Mouse (Mus musculus): Measurements from ENCODE around the gene Nktr.
A peak's percentile ranks its signal among the peaks of the same experiment; 100 is the strongest.

The Nktr gene

DNA sequence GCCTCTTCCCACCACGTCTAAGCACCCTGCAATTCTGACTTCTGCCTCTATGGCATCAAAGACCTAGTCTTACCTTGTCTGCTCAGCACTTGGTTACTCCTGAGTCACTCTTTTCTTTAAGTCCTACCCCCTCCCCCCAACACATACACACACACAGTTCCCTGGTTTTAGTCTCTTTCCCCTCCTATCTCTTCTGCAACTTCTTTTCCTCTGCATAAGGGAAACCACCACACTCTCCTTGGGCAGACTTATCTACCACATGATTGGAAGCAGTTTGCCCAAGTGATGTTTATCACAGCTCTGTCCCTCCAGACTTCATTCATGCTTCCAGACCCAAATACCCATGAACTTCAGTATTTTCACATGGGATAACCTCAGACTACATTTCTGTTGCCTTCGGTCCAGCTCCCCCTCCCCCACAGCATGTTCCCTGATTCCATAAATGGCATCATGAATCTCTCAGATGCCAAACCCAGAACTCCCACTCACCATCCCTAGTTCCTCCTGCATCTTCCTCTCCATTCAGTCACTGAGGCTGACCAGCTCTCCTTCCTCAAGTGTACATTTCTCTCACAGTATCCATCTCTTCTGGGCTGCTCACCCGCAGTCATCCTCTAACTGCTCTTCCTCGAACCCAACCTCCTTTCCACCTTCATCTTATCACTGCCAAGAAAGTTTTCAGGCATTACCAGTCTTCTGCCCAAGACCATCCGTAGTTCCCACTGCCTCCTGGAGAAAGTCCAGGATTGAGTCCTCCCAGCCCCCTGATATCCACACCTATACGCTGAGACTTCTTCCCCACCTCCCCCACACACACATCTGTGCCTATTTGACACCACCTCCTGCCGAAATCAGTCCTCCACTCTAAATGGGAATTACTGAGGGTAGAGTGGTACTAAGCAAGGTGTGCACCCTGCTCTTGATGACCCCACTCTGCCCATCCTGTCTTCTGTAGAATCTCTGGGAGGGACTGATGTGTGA is 10.2 kb upstream of the Nktr start:
- DNase-seq (ENCODE audit: low spot score): no peak

DNA sequence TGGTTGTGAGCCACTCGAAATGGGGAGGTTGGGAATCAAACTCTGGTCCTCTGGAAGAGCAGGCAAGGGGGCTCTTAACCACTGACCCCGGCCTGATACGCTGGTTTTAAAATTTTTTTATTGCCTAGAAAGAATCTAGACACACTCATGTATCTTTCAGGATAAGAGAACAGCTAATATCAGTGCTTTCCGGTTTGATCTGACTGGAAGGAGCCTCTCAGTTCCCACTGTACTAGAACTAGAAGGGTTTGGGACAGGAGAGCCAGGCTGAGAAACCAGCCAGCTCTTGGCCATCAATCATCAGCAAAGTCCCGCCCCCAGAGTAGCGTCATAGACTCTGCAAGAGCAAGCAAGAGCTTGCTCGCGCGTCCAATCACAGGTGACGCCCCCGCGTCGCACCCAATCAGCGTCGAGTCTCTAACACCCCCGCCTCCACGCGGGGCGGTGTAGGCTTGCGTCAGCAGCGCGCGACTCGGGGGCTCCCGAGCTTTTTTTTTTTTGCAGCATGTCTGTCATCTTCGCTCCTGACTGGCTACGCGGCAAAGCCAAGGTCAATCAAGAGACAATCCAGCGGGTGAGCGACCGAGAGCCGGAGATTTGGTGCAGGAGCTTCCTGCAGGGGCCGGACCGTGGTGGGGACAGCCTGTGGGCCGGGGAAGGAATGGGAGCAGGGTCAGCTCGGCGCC is 8.9 kb upstream of the Nktr start, which contains the start of gene Ss18l2:
TSS of gene Ss18l2 (plus strand) at position 432 of the 686 bp plus-strand sequence.
- DNase-seq (ENCODE audit: low spot score): peak; percentile 94

DNA sequence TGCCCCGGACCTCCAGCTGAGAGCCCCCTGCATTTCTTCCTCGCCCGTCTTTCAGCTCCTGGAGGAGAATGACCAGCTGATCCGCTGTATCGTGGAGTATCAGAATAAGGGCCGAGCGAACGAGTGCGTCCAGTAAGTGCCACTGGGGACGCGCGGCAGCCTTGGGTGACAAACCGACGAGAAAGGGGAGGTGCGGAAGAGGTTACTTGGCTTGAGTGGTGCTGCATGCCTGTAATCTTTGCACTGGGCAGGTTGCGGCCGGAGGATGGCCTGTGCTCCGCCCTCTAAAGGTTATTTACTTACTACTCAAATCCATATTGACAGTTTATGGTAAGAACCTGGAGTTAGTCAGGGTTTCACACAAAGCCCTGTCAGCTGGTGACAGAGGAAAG is 8.4 kb upstream of the Nktr start:
- DNase-seq (ENCODE audit: low spot score): no peak

DNA sequence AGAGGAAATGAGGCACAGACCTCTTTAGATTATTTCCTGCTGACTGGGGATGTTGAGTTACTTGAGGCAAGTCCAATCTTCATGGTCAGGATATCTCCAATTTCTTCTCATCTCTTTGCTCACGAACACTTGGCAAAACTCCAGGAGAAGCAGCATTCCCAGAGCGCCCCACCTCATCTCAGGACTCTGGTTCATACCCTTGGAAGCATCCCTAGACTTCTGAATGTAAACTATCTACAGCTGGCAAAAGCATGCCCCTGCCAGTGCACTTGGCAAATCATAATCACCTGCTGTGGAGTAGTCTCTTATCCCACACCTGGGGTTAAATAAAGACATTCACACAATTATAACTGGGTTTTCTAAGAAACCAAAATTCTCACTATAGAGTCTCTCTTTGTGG is 1.9 kb upstream of the Nktr start:
- no peak for DNase-seq (ENCODE audit: low spot score)

DNA sequence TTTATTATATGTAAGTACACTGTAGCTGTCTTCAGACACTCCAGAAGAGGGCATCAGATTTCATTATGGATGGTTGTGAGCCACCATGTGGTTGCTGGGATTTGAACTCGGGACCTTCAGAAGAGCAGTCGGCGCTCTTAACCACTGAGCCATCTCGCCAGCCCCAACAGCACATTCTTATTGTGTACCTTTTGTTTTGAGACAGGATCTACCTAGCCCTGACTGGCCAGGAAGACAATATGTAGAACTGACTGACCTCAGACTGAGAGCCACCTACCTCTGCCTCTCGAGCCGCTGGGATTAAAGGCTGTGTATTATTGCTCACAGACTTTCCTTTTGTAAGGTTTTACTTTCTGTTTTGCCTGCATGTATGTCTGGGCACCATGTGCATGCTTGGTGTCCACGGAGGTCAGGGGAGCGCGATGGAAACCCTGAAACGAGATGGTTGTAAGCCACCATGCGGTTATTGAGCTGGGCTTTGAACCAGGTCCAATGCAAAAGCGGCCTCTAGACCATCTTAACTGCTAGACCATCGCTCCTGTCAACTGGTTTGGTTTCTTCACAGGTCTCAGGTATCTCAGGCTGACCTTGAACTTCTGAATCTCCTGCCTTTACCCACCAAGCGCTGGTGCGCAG is 781 bp upstream of the Nktr start:
- no peak for DNase-seq (ENCODE audit: low spot score)

DNA sequence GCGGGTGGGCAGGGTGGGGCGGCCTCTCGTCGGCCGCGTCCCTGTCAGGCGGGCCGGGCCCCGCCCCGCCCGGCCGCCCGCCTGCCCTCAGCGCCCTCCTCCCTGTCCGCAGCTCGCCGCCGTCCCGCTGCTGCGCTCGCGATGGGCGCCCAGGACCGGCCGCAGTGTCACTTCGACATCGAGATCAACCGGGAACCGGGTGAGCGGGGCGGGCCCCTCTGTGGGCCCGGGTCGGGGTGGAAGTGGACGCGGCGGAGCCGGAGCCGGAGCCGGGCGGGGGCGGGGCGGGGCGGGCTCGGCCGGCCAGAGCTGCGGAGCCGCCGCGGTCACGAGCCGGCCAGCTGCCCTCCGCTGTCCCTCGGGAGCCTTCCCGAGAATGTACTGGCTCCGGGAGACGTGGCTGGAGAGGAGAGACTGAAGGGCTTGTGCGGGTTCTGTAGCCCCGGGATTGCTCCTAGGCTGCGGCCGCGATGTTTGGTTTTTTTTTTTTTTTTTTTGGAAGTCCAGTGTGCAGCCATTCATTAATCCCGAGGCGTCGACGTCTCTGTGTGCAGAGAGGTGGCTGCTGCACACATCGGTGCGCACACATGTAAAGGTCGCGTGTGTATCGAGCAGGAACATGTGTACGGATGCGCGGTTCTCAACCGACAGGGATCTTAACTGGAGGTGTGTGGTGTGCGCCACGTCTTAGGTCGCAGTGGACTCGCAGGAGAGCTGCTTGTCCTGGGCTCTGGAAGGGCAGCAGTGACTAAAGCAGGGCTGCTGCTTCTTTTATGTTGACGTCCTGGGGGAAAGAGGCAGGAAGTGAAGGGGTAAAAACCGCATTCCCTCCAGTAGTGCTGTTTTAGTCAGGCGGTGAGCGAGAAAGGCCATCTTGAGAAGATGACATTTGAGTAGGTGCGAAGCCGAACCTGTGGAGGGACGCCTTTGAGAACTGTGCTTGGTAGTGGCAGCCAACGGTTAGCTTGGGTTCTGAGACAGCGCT is 670 bp downstream of the Nktr start:
- DNase-seq (ENCODE audit: low spot score): peak; percentile 54

DNA sequence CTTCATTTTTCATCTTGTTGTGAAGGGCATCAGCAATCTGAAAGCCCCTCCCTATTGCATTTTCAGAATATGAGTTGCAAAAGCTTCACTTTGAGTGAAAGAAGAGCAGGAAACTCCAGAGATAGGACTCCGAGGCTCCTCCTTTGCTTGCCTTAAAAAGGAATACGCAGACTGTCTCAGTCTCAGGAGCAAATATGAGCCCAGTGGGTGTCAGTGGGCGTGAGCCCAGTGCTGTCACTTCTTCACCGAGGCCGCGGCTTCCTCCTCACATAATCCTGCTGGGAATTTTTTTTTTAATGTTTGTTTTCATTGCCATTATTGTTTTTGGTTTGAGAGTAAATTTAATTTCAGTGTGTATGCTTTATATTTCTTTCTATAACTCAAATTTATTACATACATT is 21.5 kb downstream of the Nktr start:
- no peak for DNase-seq (ENCODE audit: low spot score)

DNA sequence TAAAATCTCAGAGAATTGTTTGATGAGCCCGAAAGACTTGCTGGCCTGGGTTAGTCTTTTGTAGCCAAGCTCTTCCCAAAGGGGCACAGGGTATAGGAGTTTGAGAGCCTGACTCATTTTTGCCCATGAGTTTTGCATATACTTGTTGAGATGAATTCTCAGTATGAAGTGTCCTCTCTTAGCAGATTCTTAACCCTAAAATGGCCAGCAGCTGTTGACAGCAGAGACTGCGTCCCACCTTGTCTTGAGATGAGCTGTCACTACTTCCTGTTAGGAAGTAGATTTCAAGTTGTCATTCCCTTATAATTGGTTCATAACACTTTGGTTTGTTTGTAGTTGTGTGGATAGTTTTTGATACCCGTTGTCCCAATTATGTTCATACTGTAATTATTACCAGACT is 22.2 kb downstream of the Nktr start:
- DNase-seq (ENCODE audit: low spot score): no peak

DNA sequence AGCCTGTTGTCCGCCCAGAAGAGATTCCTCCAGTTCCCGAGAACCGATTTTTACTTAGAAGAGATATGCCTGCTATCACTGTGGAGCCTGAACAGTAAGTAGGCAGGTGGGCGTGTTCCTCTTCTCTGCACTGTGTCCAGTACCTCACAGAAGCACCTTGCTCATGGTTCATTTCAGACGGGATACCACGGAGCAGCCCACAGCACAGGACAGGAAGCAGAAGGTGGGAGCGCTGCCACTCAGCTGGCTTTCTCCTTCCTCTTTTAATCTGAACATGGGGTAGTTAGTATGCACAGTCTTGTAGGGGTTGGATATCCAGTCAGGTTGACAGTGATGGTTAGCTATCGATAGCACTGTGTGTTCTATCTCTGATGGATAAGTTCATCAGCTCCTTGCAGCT is 25.1 kb downstream of the Nktr start:
- DNase-seq (ENCODE audit: low spot score): no peak

DNA sequence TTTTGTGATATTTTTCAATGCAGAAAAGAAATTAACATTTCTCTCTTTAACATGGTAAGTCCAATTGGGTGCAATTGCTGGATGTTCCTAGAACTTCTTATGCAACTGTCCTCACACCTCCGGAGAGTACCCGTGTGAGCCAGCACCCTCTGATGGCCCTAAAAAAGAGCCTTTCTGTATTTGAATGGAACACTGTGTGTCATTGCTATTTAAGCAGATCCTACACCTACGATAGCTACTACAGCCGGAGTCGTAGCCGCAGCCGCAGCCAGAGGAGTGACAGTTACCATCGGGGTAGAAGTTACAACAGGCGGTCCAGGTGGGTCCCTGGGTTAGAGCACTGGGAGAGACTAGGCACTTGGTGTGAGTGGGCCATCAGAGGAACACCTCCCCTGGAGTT is 33.8 kb downstream of the Nktr start:
- no peak for DNase-seq (ENCODE audit: low spot score)

DNA sequence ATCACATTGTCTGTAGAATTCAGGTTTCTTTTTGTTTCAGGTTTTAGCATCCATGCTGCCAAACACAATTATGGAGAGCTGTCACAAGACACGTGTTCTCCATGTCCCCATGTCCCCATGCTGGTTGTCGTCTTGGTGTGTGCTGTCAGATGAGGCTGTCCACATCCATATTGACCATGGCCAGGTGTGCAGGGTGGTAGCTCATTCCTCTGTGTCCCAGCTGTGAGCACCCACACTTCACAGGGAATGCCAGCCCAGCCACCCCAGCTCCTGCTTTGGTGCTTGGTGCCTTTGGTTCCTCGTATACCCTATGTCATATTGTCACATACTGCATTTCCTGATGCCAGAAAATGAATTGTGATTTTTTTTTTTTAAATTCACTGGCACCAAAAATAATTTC is 35.7 kb downstream of the Nktr start:
- DNase-seq (ENCODE audit: low spot score): no peak

DNA sequence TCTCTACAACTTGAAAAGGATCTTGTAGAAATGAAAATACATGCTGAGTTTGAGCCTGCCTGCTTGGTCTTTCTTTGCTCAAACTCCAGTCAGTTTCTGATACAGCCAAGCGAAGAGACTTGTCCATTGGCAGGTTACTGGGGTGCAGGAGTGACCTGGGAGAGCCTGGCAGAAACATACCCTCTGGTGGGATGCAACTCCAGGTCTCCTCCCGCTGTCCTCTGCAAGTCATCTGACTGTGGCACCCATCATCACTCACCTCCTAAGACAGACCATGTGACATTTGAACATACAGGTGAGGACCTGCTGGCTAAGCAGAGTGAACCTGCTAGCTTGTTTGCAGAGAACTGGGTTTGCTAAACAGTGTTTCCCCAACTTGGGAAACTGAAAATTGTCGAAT is 37.8 kb downstream of the Nktr start:
- DNase-seq (ENCODE audit: low spot score): no peak

DNA sequence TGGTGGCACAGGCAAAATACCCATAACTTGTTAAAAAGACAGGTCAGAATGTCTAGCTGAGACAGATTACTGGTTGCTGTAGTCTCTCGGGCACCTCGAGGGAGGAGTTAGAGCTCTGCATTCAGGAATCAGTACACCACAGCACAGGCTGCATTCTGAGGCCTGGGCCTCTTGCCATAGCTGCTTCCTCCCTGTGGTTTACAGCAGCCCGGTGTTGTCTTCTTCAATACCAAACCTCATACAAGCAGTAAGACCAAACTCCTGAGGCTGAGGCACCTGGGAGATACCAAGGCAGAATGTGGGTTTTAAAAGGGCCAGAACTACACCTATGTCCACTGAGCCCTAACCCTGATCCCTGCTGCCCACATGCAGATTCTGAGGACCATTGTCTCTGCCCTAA is 38.5 kb downstream of the Nktr start:
- DNase-seq (ENCODE audit: low spot score): no peak

DNA sequence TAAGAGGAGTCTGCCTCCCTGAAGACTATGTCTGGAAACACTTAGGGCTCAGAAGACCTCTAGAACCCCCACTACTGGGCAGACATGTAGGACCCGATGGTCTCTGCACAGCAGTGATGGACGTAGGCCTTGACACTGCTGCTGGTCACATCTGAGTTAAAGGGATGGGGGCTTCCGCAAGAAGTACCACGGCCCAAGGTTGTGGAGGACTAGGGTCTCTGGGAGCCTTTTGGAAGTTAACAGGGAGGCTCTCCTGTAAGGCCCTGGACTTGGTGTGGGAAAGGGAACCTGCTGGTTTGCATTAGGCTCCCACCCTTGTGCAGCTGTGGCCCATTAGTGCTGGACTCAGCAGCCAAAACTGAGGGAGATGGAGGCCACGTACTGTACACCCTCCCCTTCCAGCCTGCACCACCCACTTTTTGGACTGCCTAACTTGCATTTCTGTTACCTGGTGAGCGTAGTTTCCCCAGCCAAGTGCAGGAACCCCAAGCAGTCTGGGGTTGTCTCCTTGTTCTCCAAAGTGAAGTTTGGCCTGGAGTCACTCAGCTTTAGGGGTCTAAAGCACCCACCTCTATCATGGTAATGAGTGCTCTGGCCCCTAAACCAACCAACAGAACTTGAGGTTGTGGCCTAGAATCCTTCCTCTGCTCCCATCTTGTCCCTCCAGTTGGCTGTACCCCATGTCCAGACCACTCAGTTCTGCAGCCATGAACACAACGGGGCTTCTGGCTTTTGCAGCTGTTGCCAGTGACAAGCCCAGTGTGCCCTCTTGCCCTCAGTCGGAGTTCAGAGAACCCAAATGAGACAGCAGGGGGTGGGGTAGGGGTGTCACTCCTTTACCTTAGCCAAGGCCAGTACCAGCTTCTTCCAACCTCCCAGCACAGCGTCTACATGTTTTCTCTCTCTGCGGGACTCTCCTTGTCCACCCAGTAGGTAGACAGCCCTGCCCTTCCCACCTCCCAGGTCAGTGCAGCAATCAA is 39.2 kb downstream of the Nktr start:
- DNase-seq (ENCODE audit: low spot score): no peak

DNA sequence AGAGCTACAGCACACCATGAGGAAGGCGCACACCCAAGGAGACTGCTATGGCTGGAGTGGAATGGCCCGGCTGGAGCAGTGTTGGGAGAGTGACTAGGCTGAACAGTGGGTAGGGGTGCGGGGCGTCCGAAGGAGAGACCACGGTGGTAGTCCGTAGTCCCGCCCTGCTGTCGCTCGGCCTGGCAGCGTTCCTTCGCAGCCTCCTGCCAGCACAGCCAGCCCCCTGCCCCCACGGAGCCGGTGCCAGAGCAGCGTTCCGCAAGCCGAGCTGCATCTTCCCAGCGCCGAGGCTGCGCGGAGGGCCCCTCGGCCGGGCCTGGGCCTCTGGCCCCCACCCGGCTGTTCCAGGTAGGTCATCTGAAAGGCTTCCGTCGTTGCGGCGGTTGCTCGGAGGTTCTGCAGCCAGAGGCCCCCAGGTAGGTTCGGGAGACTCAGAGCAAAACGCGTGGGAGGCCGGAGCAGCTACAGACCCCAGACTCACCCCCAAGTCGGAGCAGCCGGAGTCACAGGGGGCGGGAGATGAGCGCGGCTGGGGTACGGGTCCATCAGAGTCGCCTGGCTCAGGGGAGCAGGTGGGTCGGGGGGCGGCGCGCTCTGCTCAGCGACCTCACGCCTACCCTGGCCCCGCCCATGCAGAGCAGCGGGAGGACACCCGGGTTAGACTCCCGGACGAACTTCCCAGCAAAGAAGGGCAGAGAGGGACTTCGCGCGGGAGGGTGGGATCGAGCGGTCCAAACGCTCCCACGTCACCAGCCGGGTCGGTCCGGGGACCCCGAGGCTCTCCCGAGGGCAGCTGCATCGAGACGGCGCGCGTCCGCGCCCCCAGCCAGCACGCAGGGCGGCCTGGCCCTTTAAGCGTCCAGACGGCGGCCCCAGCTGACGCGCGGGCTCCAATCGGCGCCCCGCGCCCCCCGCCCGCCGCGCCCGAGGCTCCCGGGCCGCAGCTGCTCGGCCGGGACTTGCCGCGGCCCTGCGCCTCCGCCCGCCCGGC is 40.4 kb downstream of the Nktr start, which contains the start of gene Zfp651:
TSS of gene Zfp651 (plus strand) at position 240 of the 991 bp plus-strand sequence.
- DNase-seq (ENCODE audit: low spot score): no peak

DNA sequence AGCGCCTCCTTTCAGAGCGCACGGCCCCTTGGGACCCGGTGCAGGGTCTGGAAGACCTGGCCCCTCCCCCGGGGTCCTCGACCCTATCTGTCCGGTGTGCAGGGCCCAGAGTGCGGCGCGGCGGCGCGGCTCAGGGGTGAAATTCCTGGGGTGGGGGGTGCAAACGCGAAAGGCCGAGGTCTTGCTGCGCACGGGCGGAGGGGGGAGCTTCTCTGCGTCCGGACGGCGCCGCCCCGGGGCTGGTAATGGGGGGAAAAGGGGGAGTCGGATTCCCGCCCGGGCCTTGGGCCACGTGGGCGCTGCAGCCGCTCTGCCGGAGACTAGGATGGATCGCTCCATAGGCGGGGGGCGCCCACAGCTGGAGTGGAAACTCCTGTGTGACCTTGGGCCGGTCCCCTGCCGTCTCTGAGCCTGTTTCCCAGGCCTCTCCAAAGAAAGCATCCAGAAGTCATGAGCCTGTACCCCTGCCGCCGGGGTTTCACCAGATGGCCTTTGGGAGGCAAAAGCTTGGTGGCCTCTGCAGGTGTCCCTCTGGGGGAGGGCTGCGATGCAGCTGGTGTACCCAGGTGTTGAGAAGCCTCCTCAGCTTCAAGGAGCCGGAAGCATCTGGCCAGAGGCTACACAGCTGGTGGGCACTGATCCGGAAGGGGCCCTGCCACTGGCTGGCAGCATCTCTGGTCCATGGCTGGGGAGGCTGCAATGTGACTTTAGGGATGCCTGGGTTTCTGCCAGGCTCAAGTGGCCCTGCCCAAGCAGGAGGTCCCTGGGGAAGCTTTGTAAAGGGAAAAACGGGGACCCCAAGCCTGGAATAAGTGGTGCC is 41.5 kb downstream of the Nktr start:
- DNase-seq (ENCODE audit: low spot score): no peak

DNA sequence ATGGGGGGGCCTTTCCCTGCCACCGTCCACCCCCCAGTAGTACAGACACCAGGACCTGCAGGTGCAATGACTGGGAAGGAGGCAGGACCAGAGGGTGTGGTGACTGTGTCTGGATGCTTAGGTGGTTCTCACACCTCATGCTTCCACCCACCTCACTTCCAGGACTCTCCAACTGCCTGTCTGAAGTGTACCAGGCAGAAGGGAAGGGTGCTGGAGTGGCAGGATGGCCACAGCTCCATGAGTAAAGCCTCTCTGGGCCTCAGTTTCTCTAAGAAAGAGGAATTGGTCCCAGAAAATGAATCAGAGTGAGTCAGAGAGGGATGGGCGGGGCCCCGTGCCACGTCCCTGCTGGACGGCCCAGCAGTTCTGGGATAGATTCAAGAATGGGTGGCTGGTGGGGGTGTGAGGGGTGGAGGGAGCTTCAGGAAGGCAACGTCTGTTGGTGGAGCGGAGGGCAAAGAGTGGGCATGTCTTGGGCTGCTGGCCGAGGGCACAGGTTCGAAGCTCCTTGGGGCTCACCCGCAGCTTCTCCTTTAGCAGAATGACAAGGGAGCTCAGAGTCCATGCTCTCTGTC is 42.2 kb downstream of the Nktr start:
- no peak for DNase-seq (ENCODE audit: low spot score)

DNA sequence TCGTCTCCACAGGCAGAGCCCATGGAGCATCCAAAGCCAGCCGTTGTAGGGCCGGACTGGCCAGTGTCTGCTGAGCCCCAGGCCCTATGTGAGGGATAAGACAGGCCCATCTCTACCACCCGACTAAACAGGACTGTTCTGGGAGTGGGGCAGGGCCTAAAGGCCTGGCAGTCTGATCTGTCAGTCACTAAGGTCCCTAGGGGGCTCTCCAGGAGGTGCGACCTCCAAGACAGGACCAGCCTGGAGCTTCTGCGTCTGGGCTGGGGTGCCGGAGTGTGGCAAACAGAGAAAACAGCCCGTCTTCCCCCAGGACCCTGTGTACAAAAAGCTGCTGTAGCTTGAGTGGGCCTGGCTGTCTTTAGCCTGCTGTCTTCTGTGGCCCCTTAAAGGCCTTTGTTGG is 42.8 kb downstream of the Nktr start:
- no peak for DNase-seq (ENCODE audit: low spot score)

All from ovary, postnatal 10 days (tissue).